Mouse (Mus musculus) bone marrow macrophage, adult 2 months (primary cell): ENCODE data around the gene Islr2.

Experiments
- CTCF ChIP-seq: IDR thresholded peaks from 2 replicates; pipeline ENCODE4 v1.5.1; 2012; ENCODE audit warnings: low read depth, mild to moderate bottlenecking, low read length, moderate library complexity
- POLR2A ChIP-seq: IDR thresholded peaks from 2 replicates; pipeline ENCODE4 v1.6.1; 2012; ENCODE audit warnings: mild to moderate bottlenecking, low read depth, low read length, borderline replicate concordance

DNA sequence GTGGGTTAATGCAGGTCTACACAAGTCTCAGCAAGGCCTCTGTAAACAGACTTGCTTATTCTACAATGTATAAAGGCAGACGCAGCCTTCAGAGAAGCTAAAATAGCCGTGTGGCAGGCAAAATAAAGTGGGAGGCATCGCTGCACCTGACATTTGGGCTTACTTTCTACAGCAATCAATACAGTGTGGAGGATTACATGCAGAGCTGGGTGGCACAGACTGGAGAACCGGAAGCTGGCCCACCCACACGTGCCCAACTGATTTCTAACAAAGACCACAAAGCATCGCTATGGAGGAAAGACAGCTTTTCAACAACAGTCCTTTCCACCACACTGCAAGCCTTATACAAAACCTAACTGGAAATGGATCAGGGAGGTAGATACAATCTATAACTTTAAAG is 19.7 kb downstream of the Islr2 start:
- no peak for TF ChIP-seq CTCF
- no peak for TF ChIP-seq POLR2A
